Mouse (Mus musculus): ENCODE measurements around the gene Spag16.

Spag16 gene

GRCm38 (mm10) chr1:70371721-70372120 lies 545.0 kb downstream of the Spag16 start:
- in situ Hi-C loops (cut with MboI; ENCODE audit: unreplicated experiment in 2 of 2) = no loop called here

GRCm38 (mm10) chr1:70380096-70380495 lies 553.3 kb downstream of the Spag16 start:
- in situ Hi-C loops (cut with MboI; ENCODE audit: unreplicated experiment in 2 of 2) = no loop called here

DNA sequence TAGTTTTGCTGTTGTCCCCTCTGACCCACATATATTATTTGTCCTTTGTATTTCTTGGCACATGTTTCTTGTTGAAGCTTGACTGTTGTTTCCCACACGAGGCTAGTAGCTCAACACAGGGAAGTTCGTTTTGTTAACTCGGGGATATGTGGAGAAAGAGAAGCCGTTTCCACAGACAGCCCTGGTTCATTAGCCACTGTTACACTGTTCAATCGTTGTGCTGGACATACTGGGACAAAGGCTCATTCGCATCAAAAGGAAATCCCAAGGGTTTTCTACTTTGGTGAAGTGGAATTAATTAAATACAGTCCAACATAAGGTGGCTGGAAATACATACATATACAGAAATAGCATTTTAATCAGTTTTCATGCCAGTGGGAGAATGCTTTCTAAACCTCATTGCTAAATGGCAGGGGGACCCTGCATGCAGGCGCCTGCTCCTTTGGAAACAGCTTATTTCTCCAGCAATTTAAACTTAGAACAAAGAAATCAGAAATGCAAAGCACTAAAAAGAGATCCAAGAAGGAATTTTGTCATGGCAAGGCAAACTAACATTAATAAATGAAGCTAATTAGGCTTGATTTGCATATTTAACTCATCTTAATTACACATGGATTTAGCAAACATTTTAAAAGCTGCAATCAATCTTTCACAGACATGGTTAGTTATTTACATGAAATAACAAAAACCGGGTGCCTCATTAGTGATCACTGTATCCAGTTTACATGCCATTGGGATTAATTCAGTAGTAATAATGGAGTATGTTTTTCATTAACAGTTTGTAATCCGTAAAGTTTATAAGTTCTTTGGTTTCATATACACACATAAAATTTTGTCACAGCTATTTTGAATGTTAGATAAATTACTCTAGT lies 615.7 kb downstream of the Spag16 start:
- in situ Hi-C loops (cut with MboI; ENCODE audit: unreplicated experiment in 2 of 2) = no loop called here

DNA sequence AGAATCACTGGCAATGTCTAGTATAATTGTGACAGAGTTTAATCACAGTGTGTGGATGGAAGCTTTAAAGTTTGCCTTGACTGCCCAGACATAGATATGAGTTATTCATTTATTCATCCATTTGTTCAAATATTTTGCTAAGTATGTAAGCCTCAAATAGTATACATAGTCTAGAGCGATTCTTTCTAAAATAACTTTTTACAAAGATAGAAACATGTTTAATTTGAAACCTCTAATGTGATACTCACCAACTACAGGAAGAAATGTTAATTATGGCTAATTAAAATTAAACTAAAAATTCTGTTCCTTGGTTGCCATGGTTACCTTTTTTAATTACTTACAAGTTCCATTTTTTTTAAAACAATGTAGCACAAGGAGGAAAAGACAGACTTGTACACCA lies 653.1 kb downstream of the Spag16 start:
- in situ Hi-C loops (cut with MboI; ENCODE audit: unreplicated experiment in 2 of 2) = no loop called here

DNA sequence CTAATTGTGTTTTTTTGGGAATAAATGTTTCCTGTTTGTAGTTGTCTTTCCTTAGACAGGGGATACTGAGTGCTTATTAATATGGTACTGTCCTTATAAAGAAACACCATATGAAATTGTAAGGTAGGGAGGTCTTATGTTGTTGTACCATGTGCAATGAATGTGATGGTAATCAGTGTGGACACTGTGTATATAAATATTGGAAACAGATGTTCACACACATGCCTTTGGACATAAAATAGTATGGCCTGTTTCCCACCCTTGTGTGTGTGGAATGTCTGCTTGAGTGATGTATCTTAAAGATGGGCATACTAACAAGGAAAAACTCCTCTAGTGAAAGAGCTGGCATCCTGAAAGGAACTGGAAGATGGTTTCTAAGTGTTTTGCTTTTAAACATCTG lies 692.1 kb downstream of the Spag16 start:
- in situ Hi-C loops (cut with MboI; ENCODE audit: unreplicated experiment in 2 of 2) = no loop called here

GRCm38 (mm10) chr1:70527134-70527533 lies 700.4 kb downstream of the Spag16 start:
- in situ Hi-C loops (cut with MboI; ENCODE audit: unreplicated experiment in 2 of 2) = no loop called here

GRCm38 (mm10) chr1:70529771-70530170 lies 703.0 kb downstream of the Spag16 start:
- in situ Hi-C loops (cut with MboI; ENCODE audit: unreplicated experiment in 2 of 2) = no loop called here

- in situ Hi-C loops (cut with MboI; ENCODE audit: unreplicated experiment in 2 of 2) = no loop called here
Measured at GRCm38 (mm10) chr1:70551839-70552238, 725.1 kb downstream of the Spag16 start.

GRCm38 (mm10) chr1:70621805-70622204 lies 795.0 kb downstream of the Spag16 start:
- in situ Hi-C loops (cut with MboI; ENCODE audit: unreplicated experiment in 2 of 2) = no loop called here

DNA sequence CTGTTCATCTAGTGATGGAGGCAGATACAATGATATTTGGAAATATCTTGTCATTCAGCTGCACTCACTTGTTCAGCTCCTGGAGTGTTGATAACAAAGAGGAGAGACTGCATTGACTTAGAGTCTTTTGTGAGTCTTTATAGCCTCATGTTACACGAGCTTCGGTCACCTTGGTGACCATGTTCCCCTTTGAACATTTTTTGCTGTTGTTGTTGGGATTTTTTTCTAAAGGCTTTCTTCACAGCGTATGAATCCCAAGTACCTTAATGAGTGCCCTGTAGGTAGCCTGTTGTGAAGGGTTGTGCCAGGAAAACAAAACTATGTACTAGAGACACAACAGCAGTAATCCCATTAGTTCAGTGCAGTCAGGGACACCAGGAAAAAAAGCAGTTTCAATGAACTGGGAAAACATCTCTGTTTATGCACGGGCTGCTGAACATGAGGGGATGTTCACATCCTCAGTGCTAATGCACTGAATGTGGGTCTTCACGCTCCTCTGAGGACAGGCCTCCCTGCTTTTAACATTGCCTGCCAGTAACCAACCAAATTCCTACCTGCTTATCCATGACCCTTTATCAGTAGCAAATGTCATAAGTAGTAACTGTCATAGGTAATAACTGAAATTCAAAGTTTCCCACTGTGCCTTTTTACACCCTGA lies 798.2 kb downstream of the Spag16 start:
- in situ Hi-C loops (cut with MboI; ENCODE audit: unreplicated experiment in 2 of 2) = no loop called here

GRCm38 (mm10) chr1:70652719-70653118 lies 825.9 kb downstream of the Spag16 start:
- in situ Hi-C loops (cut with MboI; ENCODE audit: unreplicated experiment in 2 of 2) = no loop called here

DNA sequence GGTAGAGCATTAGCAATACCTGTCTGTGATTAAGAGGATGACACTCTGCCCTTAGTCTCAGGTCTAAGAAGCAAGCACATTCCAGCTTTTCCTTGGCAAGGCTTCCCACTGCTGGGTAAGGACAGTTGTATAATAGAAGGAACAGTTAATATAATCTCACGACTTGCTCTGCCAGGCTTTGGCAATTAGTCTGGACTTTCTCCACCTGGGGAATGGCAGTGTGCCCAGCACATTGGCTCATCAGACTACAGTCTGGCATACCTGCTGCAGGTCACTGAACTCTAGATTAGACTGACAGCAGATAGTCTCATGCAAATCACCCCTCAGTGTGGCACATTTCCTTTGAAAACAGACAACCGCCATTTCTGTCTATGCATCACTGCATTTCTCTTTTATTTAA lies 865.8 kb downstream of the Spag16 start:
- in situ Hi-C loops (cut with MboI; ENCODE audit: unreplicated experiment in 2 of 2) = no loop called here

GRCm38 (mm10) chr1:70700270-70700669 lies 873.5 kb downstream of the Spag16 start:
- in situ Hi-C loops (cut with MboI; ENCODE audit: unreplicated experiment in 2 of 2) = no loop called here

DNA sequence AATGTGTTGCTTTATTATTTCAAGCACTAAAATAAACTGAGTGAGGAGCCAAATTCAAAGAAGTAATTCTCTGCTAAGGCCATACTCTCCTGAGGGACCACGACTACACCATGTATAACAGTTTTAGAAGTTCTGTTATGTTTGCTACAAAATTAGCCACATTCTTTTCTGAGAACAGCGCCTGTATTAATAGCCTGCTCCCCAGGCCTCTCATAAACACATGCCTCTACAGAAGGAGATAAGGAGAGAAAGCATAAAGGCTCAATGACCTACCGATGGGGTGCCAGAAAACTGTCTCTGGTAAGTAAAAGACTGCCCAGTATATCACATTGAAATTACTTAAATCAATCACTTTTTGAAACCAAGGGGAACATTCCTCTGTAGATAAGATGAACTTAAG lies 877.2 kb downstream of the Spag16 start:
- in situ Hi-C loops (cut with MboI; ENCODE audit: unreplicated experiment in 2 of 2) = no loop called here

- in situ Hi-C loops (cut with MboI; ENCODE audit: unreplicated experiment in 2 of 2) = no loop called here
Measured at GRCm38 (mm10) chr1:70705821-70706220, 879.1 kb downstream of the Spag16 start.

- in situ Hi-C loops (cut with MboI; ENCODE audit: unreplicated experiment in 2 of 2) = no loop called here
Measured at GRCm38 (mm10) chr1:70725045-70725444, 898.3 kb downstream of the Spag16 start.

- in situ Hi-C loops (cut with MboI; ENCODE audit: unreplicated experiment in 2 of 2) = no loop called here
Measured at GRCm38 (mm10) chr1:70725655-70726066, 898.9 kb downstream of the Spag16 start, which contains the start of gene Vwc2l. TSS of gene Vwc2l (plus strand) at chr1:70725715.
